Mouse (Mus musculus) ES-E14 (cell line): Measurements from ENCODE around the gene Dcdc2a. TPM values are rescaled to one million over a fixed set of nuclear protein-coding genes. Genes with fewer than 3 reads are reported as not detected.

Experiments
- DNase-seq: peaks from one replicate; pipeline ENCODE4 v3.0.0-alpha.2; 2013; ENCODE audit warnings: low read depth, low spot score
- H3K27ac ChIP-seq: 2 replicates; pipeline ENCODE4 v1.5.1; 2012; ENCODE audit warnings: low read depth, mild to moderate bottlenecking, low read length, moderate library complexity, mixed read lengths; ENCODE audit not compliant: poor library complexity, insufficient read depth, severe bottlenecking
- H3K36me3 ChIP-seq: 2 replicates; pipeline ENCODE4 v1.6.1; 2012; ENCODE audit warnings: mild to moderate bottlenecking, low read length, moderate library complexity, mixed read lengths; ENCODE audit not compliant: control insufficient read depth, poor library complexity, insufficient read depth, severe bottlenecking
- H3K4me1 ChIP-seq, 2 experiments: fragments of 150-350 bp in 1 of 2; sonication (generic) in 1 of 2; 2 replicates each; pipeline ENCODE4 v1.6.1; 2012; ENCODE audit warnings: low read length in 2 of 2, mild to moderate bottlenecking in 1 of 2, mixed read lengths in 1 of 2; ENCODE audit not compliant: control insufficient read depth in 2 of 2, insufficient read depth in 2 of 2, poor library complexity in 1 of 2
- H3K4me3 ChIP-seq, 2 experiments: fragments of 150-350 bp in 1 of 2; sonication (generic) in 1 of 2; 2 replicates each; pipeline ENCODE4 v1.5.1; 2012; ENCODE audit warnings: low read length in 2 of 2, low read depth in 1 of 2, mild to moderate bottlenecking in 1 of 2, mixed read lengths in 1 of 2; ENCODE audit not compliant: insufficient read depth in 1 of 2, poor library complexity in 1 of 2, severe bottlenecking in 1 of 2
- H3K9ac ChIP-seq: 2 replicates; pipeline ENCODE4 v1.6.1; 2012; ENCODE audit warnings: low read depth, mild to moderate bottlenecking, low read length, mixed read lengths; ENCODE audit not compliant: poor library complexity, insufficient read depth, severe bottlenecking
- H3K9me3 ChIP-seq: fragments of 150-350 bp; sonication (generic); 2 replicates; pipeline ENCODE4 v1.6.1; 2012; ENCODE audit warnings: low read depth, mild to moderate bottlenecking, low read length; ENCODE audit not compliant: control insufficient read depth, insufficient read depth
- CHD2 ChIP-seq: IDR thresholded peaks from 2 replicates; pipeline ENCODE4 v1.6.1; 2014; ENCODE audit warnings: mild to moderate bottlenecking, low read depth, low read length, inconsistent platforms
- HCFC1 ChIP-seq: IDR thresholded peaks from 2 replicates; pipeline ENCODE4 v1.6.1; 2012; ENCODE audit warnings: low read length, inconsistent platforms, borderline replicate concordance; ENCODE audit not compliant: insufficient read depth
- MAFK ChIP-seq: IDR thresholded peaks from 2 replicates; pipeline ENCODE4 v1.6.1; 2014; ENCODE audit warnings: mild to moderate bottlenecking, low read depth, low read length, inconsistent platforms; ENCODE audit not compliant: insufficient read depth
- ZC3H11A ChIP-seq: IDR thresholded peaks from 2 replicates; pipeline ENCODE4 v1.6.1; 2012; ENCODE audit warnings: low read depth, mild to moderate bottlenecking, inconsistent platforms, low read length, borderline replicate concordance
- ZNF384 ChIP-seq: IDR thresholded peaks from 2 replicates; pipeline ENCODE4 v1.6.1; 2012; ENCODE audit warnings: low read depth, low read length, inconsistent platforms
- in situ Hi-C, 2 experiments: fragments of 600-800 bp; cut with MboI; formaldehyde crosslinking; loops; one replicate each; pipeline ENCODE4 v1.15.1; 2025; ENCODE audit warnings: low sequenced_read_pairs in 2 of 2, inconsistent platforms in 1 of 2; ENCODE audit not compliant: unreplicated experiment in 2 of 2
- total RNA-seq: library from RNA; depleted of rRNA; stranded (reverse); fragments of 300-350 nt; gene quantifications from 2 replicates; pipeline ENCODE4 v1.2.3, GENCODE M21; 2012; rRNA removed

Dcdc2a gene
- total RNA-seq, 1 experiment = 0.67 TPM

- in situ Hi-C loops = no loop called here
- TF ChIP-seq MAFK = no peak
- no peak for TF ChIP-seq ZNF384
- TF ChIP-seq ZC3H11A = no peak
- TF ChIP-seq HCFC1 = no peak
- TF ChIP-seq CHD2 = no peak
These were observed 201.8 kb downstream of the Dcdc2a start for GRCm38 (mm10) chr13:25257608-25258007.

More at GRCm38 (mm10) chr13:25257608-25258007, 201.8 kb downstream of the Dcdc2a start:
- no peaks in the 10 kb centered on the region for H3K36me3 ChIP-seq
- H3K9me3 ChIP-seq = no peaks in the 10 kb centered on the region
- H3K4me1 ChIP-seq = no peaks in the 10 kb centered on the region
- no peak overlapping the region for H3K9ac ChIP-seq
- H3K4me3 ChIP-seq = no peak overlapping the region
- DNase-seq = no peak
- no peak overlapping the region for H3K27ac ChIP-seq

Other genes starting within 250 kb of the Dcdc2a start
- gene Acot13, start 224.5 kb upstream of the Dcdc2a start, total RNA-seq = 13.8 and 18.3 TPM in 2 replicates
- gene Tdp2, start 224.3 kb upstream of the Dcdc2a start, total RNA-seq = 45.7 and 52.7 TPM in 2 replicates
- 0.31 and 0.79 TPM in 2 replicates for gene D130043K22Rik, start 210.9 kb upstream of the Dcdc2a start, total RNA-seq
- gene Aldh5a1, start 118.3 kb upstream of the Dcdc2a start, total RNA-seq = 2.3 and 3.0 TPM in 2 replicates
- gene Gpld1, start 112.9 kb upstream of the Dcdc2a start, total RNA-seq = 0.67 and 0.69 TPM in 2 replicates
- gene Mrs2, start 35.6 kb upstream of the Dcdc2a start, total RNA-seq = 18.3 TPM in 2 replicates
- 0.71 and 1.4 TPM in 2 replicates for gene Nrsn1, start 214.5 kb downstream of the Dcdc2a start, total RNA-seq